Mouse (Mus musculus) heart, adult 2 months (tissue): ENCODE results near the gene Epn1. TPM values are rescaled to one million over a fixed set of nuclear protein-coding genes. Genes with fewer than 3 reads are reported as not detected.

ENCODE experiments used
- DNase-seq, 2 experiments: peaks; one replicate each; pipeline ENCODE4 v3.0.0; 2021
- H3K27ac ChIP-seq: fragments of 200-600 bp; 2 replicates; pipeline ENCODE4 v1.8.1; 2022
- H3K27me3 ChIP-seq: fragments of 200-500 bp; 2 replicates; pipeline ENCODE4 v1.6.1; 2012; ENCODE audit warnings: mild to moderate bottlenecking, low read length, inconsistent platforms, mixed read lengths; ENCODE audit not compliant: control insufficient read depth, insufficient read depth
- H3K36me3 ChIP-seq: fragments of 200-500 bp; 2 replicates; pipeline ENCODE4 v1.6.1; 2012; ENCODE audit warnings: low read length, inconsistent platforms; ENCODE audit not compliant: control insufficient read depth, insufficient read depth
- H3K4me1 ChIP-seq: fragments of 200-500 bp; 2 replicates; pipeline ENCODE4 v1.6.1; 2011; ENCODE audit warnings: low read length; ENCODE audit not compliant: control insufficient read depth, insufficient read depth
- H3K4me3 ChIP-seq: fragments of 200-600 bp; 2 replicates; pipeline ENCODE4 v1.8.1; 2022
- H3K79me2 ChIP-seq: fragments of 200-500 bp; replicated peaks from 2 replicates; pipeline ENCODE4 v1.6.1; 2012; ENCODE audit warnings: mild to moderate bottlenecking, inconsistent platforms, low read length, moderate library complexity, mixed read lengths; ENCODE audit not compliant: control insufficient read depth, insufficient read depth
- H3K9ac ChIP-seq: fragments of 200-500 bp; 2 replicates; pipeline ENCODE4 v1.6.1; 2012; ENCODE audit warnings: low read depth, mild to moderate bottlenecking, control low read depth, inconsistent platforms, low read length, mixed read lengths
- CTCF ChIP-seq: fragments of 200-600 bp; IDR thresholded peaks from 2 replicates; pipeline ENCODE4 v1.8.1; 2022; ENCODE audit warnings: antibody characterized with exemption, mild to moderate bottlenecking, moderate library complexity
- EP300 ChIP-seq: fragments of 200-500 bp; IDR thresholded peaks from 2 replicates; pipeline ENCODE4 v1.6.1; 2011; ENCODE audit warnings: low read depth, low read length, control low read depth; ENCODE audit not compliant: insufficient read depth
- POLR2A ChIP-seq: fragments of 200-500 bp; IDR thresholded peaks from 2 replicates; pipeline ENCODE4 v1.6.1; 2011; ENCODE audit warnings: mild to moderate bottlenecking, low read depth, low read length, control low read depth; ENCODE audit not compliant: insufficient read depth
- WGBS: fragments of 180-500 bp; shearing (Covaris S2); methylation state at CpG from one replicate; pipeline ENCODE4 v1.1.7; 2018; 5-methylcytosine and 5-hydroxymethylcytosine counted together
- intact Hi-C: fragments of 180-260 bp; cut with DNase I; formaldehyde crosslinking; loops from one replicate; pipeline ENCODE4 v1.15.1; 2025
- polyA plus RNA-seq: library from polyadenylated mRNA; depleted of rRNA; stranded (reverse); fragments of >200 nt; gene quantifications from 2 replicates; pipeline ENCODE4 v1.2.3, GENCODE M21; 2012
- total RNA-seq, 2 experiments: library from RNA; stranded (reverse); gene quantifications; 2 replicates each; pipeline ENCODE4 v1.2.3; 2021

Epn1 gene
- total and polyA plus RNA-seq, 3 experiments = 160 to 192 (median 174) TPM

- no peak for TF ChIP-seq CTCF
- TF ChIP-seq POLR2A = 0 out of 2 replicates have a peak, but pooled peaks have one; percentile 14
- intact Hi-C loops = no loop called here
- 71% methylated on average over 18 of the region's 18 CpGs for WGBS
- Histone ChIP-seq H3K36me3 (peaks cover 24% of the 10 kb centered on the region), H3K27ac (no peak overlapping the region), H3K79me2 (peaks cover 16% of the 10 kb centered on the region), H3K4me1 (peaks cover 11% of the 10 kb centered on the region), H3K4me3 (no peak overlapping the region), H3K27me3 (no peaks in the 10 kb centered on the region), H3K9ac (no peak overlapping the region)
- DNase-seq = peak in 1 of 2 experiments; percentile 40
Measured at GRCm38 (mm10) chr7:5083325-5084105, 3.5 kb downstream of the Epn1 start.

GRCm38 (mm10) chr7:5085512-5085911 lies 5.5 kb downstream of the Epn1 start:
- intact Hi-C loops = no loop called here
- H3K27me3 ChIP-seq = no peaks in the 10 kb centered on the region
- TF ChIP-seq EP300 (no peak), CTCF (no peak), POLR2A (no peak)
- 57% methylated on average over 1 of the region's 1 CpGs for WGBS
- peaks cover 23% of the 10 kb centered on the region for H3K36me3 ChIP-seq
- H3K27ac ChIP-seq = no peak overlapping the region
- H3K9ac ChIP-seq = no peak overlapping the region
- no peak for DNase-seq
- peaks cover 11% of the 10 kb centered on the region for H3K4me1 ChIP-seq
- no peak overlapping the region for H3K4me3 ChIP-seq
- peaks cover 15% of the 10 kb centered on the region for H3K79me2 ChIP-seq

GRCm38 (mm10) chr7:5086921-5087440 lies 6.9 kb downstream of the Epn1 start:
- peaks cover 17% of the 10 kb centered on the region for H3K79me2 ChIP-seq

GRCm38 (mm10) chr7:5087886-5088285 lies 7.9 kb downstream of the Epn1 start:
- 63% methylated on average over 4 of the region's 4 CpGs for WGBS
- H3K36me3 ChIP-seq = peaks cover 16% of the 10 kb centered on the region
- intact Hi-C loops = no loop called here
- no peak overlapping the region for H3K27ac ChIP-seq
- peaks cover 9% of the 10 kb centered on the region for H3K4me1 ChIP-seq
- H3K9ac ChIP-seq = no peak overlapping the region
- no peak overlapping the region for H3K4me3 ChIP-seq
- H3K79me2 ChIP-seq = peaks cover 17% of the 10 kb centered on the region
- no peak for DNase-seq
- no peaks in the 10 kb centered on the region for H3K27me3 ChIP-seq
- TF ChIP-seq POLR2A (no peak), CTCF (no peak), EP300 (no peak)

More at GRCm38 (mm10) chr7:5086921-5087440, 6.9 kb downstream of the Epn1 start:
- H3K36me3 ChIP-seq = peaks cover 22% of the 10 kb centered on the region
- intact Hi-C loops = no loop called here
- H3K4me1 ChIP-seq = peaks cover 9% of the 10 kb centered on the region
- DNase-seq = no peak
- 73% methylated on average over 5 of the region's 5 CpGs for WGBS
- TF ChIP-seq CTCF (no peak), EP300 (no peak), POLR2A (no peak)
- no peak overlapping the region for H3K9ac ChIP-seq
- H3K4me3 ChIP-seq = no peak overlapping the region
- H3K27me3 ChIP-seq = no peaks in the 10 kb centered on the region
- H3K27ac ChIP-seq = no peak overlapping the region

GRCm38 (mm10) chr7:5089853-5090252 lies 9.8 kb downstream of the Epn1 start:
- no peak overlapping the region for H3K4me3 ChIP-seq
- intact Hi-C loops = no loop called here
- H3K79me2 ChIP-seq = peaks cover 14% of the 10 kb centered on the region
- H3K27me3 ChIP-seq = no peaks in the 10 kb centered on the region
- TF ChIP-seq POLR2A = no peak
- TF ChIP-seq EP300 = no peak
- no peak for TF ChIP-seq CTCF
- H3K27ac ChIP-seq = no peak overlapping the region
- WGBS = 88% methylated on average over 15 of the region's 15 CpGs
- DNase-seq = no peak
- peaks cover 5% of the 10 kb centered on the region for H3K4me1 ChIP-seq
- no peak overlapping the region for H3K9ac ChIP-seq
- peaks cover 8% of the 10 kb centered on the region for H3K36me3 ChIP-seq
